Mouse (Mus musculus): ENCODE results near the gene Npepl1.

The Npepl1 gene

GRCm38 (mm10) chr2:174109991-174110782, at the start of gene Npepl1:
TSS of gene Npepl1 (plus strand) at chr2:174110349.
- peak; percentile 81 to 84 for DNase-seq (ENCODE audit: low spot score in 2 of 2)

- no peak for DNase-seq (ENCODE audit: low spot score in 2 of 2)
Measured at GRCm38 (mm10) chr2:174061219-174061618, 48.9 kb upstream of the Npepl1 start.

- DNase-seq (ENCODE audit: low spot score in 2 of 2) = no peak
Measured at GRCm38 (mm10) chr2:174063074-174063473, 47.1 kb upstream of the Npepl1 start.

- DNase-seq (ENCODE audit: low spot score in 2 of 2) = no peak
Measured at GRCm38 (mm10) chr2:174063527-174064211, 46.5 kb upstream of the Npepl1 start.

GRCm38 (mm10) chr2:174067793-174068419, 42.2 kb upstream of the Npepl1 start:
- no peak for DNase-seq (ENCODE audit: low spot score in 2 of 2)

- DNase-seq (ENCODE audit: low spot score in 2 of 2) = no peak
Measured at GRCm38 (mm10) chr2:174069532-174070049, 40.6 kb upstream of the Npepl1 start.

- DNase-seq (ENCODE audit: low spot score in 2 of 2) = no peak
Measured at GRCm38 (mm10) chr2:174071406-174071805, 38.7 kb upstream of the Npepl1 start.

- no peak for DNase-seq (ENCODE audit: low spot score in 2 of 2)
Measured at GRCm38 (mm10) chr2:174073156-174073790, 36.9 kb upstream of the Npepl1 start.

GRCm38 (mm10) chr2:174074621-174075020, 35.5 kb upstream of the Npepl1 start:
- DNase-seq (ENCODE audit: low spot score in 2 of 2) = peak; percentile 44 to 48

GRCm38 (mm10) chr2:174075072-174075570, 35.0 kb upstream of the Npepl1 start:
- peak; percentile 28 to 35 for DNase-seq (ENCODE audit: low spot score in 2 of 2)

GRCm38 (mm10) chr2:174075673-174076432, 34.3 kb upstream of the Npepl1 start, which contains the start of gene Stx16:
TSS of gene Stx16 (plus strand) at chr2:174076308.
- DNase-seq (ENCODE audit: low spot score in 2 of 2) = peak; percentile 92 to 94

GRCm38 (mm10) chr2:174076433-174076824, 33.7 kb upstream of the Npepl1 start:
- peak; percentile 90 to 91 for DNase-seq (ENCODE audit: low spot score in 2 of 2)

- DNase-seq (ENCODE audit: low spot score in 2 of 2) = peak; percentile 37 to 40
Measured at GRCm38 (mm10) chr2:174077004-174077695, 33.0 kb upstream of the Npepl1 start.

- no peak for DNase-seq (ENCODE audit: low spot score in 2 of 2)
Measured at GRCm38 (mm10) chr2:174077776-174078338, 32.3 kb upstream of the Npepl1 start.

GRCm38 (mm10) chr2:174081833-174082232, 28.3 kb upstream of the Npepl1 start:
- DNase-seq (ENCODE audit: low spot score in 2 of 2) = no peak

- DNase-seq (ENCODE audit: low spot score in 2 of 2) = no peak
Measured at GRCm38 (mm10) chr2:174082380-174082918, 27.7 kb upstream of the Npepl1 start.

GRCm38 (mm10) chr2:174095086-174095485, 15.1 kb upstream of the Npepl1 start:
- DNase-seq (ENCODE audit: low spot score in 2 of 2) = no peak

GRCm38 (mm10) chr2:174102399-174102798, 7.8 kb upstream of the Npepl1 start:
- no peak for DNase-seq (ENCODE audit: low spot score in 2 of 2)

GRCm38 (mm10) chr2:174103527-174103926, 6.6 kb upstream of the Npepl1 start:
- no peak for DNase-seq (ENCODE audit: low spot score in 2 of 2)

GRCm38 (mm10) chr2:174107375-174107774, 2.8 kb upstream of the Npepl1 start:
- no peak for DNase-seq (ENCODE audit: low spot score in 2 of 2)

All from right cerebral cortex, postnatal 10 days (tissue).